Mouse (Mus musculus): ENCODE data around the gene Acsl6. TPM values are rescaled to one million over a fixed set of nuclear protein-coding genes. Genes with fewer than 3 reads are reported as not detected.

The Acsl6 gene
- total RNA-seq, 2 experiments from 2014 or later, result 3.6 to 7.2 TPM

DNA sequence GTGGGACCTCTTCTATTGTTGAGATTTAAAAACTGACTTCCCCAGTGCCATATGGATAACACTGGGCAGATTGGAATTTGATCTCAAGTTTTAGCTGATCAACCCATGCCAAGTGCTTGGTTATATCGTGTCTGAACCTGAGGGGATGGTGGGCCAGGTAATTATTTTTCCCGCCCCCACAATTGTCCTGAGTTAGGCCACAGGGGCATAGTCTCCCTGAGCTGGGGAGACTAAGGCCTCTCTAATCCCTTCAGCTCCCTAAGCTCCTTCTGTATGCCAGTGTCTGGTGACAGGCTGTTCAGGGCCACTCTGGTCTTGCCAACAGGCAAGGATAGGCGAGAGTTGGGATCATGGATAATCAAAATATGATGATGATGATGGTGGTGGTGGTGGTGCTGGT, 1.7 kb downstream of the Acsl6 start:
- DNase-seq (ENCODE audit: low spot score in 2 of 2), result no peak

DNA sequence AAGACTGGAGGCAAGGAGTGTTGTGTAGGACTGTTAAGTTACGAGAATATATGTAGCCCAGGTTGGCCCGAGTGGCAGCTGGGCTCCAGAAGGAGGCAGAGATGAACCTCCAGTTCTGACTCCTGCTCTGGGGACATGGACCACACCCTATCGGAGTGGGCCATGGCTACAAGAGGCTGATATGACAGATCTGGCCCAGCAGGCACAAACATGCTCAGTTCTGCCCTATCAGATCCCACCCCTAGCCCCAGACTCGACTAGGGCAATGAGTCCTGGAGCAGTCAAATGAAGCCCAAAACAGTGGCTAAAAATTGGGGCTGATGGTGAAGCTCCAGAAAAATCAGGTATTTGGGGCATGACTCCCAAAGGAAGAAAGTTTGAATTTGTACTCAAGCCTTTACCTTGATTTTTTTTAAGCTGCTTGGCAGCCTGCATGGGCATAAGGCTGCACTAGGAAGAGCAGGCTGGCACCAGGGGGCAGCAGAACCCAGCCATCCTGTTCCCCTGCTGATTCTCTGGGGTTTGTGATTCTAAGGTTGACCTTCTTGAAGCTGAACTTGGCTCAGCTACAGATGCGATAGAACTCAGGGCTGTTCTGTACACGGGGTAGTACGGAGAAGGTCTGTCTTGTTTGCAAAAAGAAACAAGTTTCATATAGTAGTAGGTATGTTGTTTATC, 3.7 kb downstream of the Acsl6 start:
- DNase-seq (ENCODE audit: low spot score in 2 of 2), result peak in 1 of 2 experiments; percentile 52

DNA sequence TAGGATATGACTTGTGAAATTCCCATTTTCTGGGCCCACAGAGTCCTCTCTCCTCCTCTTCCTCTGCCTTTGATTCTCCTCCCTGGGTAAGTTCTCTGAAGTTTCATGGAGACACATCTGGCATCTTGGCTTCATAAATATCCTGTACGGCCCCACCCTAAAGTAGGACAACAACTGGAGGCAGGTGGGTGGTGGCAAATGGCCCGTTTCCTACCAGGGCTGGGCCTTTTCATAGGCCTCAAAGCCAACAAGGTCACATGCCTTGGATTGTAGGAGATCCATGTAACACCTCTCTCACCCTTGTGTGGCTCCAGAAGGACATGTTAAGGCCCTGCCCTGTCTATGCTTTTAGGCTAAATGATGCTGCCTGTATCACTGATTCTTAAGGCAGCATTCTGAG, 7.0 kb downstream of the Acsl6 start:
- DNase-seq (ENCODE audit: low spot score in 2 of 2), result no peak

DNA sequence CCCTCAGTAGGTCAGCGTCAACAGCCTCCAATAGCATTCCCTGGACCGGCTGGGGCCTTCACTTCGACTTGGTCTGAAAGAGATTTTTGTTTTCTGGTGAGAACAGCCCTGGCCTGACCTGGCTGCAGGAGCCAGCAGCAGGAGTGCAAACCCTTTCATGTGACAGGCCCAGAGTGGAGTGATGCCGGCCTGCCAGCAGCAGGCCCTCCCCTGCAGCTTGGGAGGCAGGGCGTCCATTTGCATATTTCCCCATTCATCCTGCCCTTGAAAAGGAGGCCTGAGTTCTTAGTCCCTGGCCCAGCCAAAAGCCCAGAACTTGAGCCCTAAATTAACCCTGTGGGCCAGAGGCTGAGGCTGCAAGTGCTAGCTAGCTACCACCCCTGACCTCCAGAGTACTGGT, 8.4 kb downstream of the Acsl6 start:
- no peak for DNase-seq (ENCODE audit: low spot score in 2 of 2)

DNA sequence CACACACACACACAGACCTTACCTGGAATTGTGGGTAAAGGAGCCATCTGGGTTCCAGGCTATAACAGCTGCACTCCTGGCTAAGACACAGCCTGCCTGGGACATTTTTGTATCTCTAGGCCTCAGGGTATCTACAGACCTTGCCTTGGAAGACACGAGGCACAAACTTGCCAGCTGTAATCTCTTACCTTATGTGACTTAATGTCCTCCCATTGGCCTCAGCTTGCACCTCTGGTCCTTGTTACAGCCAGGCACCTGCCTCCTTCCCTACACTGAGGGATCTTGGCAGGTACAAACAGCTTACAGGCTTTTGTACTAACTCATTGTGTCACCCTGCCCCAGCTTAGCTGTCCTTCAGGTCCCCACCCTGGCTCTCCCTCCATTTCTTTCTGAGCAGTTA, 9.0 kb downstream of the Acsl6 start:
- DNase-seq (ENCODE audit: low spot score in 2 of 2), result no peak

- DNase-seq (ENCODE audit: low spot score in 2 of 2), result no peak
Observed at GRCm38 (mm10) chr11:54313391-54314360, 10.1 kb downstream of the Acsl6 start.

DNA sequence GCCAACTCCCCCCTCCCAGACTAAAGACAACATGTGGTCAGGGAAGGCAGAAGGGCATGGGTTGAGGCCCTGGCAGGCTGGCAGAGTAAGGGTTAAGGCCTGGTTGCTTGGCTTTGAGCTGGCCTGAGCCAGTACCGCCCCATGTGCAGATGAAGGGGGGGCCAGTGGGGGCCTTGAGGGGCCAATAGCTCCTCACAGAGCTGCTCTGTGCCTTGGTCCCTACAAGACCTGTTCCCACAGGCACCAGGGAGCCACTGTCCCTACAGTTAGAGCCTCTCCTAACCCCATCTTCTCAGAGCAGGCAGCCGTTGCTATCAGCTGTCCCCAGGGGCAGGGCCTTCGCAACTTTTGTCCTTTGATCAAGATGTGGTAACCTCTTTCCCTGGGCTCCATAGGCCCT, 11.1 kb downstream of the Acsl6 start:
- no peak for DNase-seq (ENCODE audit: low spot score in 2 of 2)

DNA sequence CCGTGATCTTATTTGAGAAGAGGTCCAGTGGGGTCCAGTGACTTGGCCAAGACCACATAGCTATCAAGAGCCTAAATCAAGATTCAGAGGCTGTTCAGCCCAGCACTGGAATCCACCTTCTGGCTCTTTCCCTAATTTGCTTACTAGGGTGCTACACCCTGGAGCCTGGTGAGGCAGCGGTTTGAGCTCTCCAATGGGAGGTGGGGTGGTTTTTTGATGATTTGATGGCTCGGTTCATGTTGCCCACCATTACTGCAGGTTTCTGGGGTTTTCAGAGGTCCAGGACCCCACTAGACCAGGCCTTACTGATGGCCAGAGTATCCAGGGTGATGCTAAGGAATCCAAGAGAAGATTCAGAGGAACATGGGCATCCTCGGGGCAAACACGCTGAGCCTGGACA, 11.7 kb downstream of the Acsl6 start:
- DNase-seq (ENCODE audit: low spot score in 2 of 2), result no peak

GRCm38 (mm10) chr11:54317361-54317760, 13.8 kb downstream of the Acsl6 start:
- DNase-seq (ENCODE audit: low spot score in 2 of 2), result no peak

DNA sequence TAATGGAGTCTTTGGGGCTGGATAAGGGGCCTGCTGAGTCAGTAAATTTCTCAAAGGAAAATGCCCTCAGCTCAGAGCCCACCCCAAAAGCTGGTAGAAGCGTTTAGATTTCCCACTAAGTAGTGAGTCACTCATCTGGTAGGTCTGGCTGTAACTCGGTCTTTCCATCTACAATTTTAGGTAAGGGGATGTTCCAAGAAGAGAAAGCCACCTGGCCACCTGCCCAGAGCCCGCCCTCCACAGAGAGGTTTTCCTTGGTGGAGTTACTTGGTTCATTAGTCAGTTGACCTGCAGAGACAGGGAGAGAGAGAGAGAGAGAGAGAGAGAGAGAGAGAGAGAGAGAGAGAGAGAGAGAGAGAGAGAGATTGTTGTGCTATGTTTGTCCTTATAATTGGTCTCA, 14.2 kb downstream of the Acsl6 start:
- DNase-seq (ENCODE audit: low spot score in 2 of 2), result no peak

GRCm38 (mm10) chr11:54321802-54322532, 18.4 kb downstream of the Acsl6 start:
- DNase-seq (ENCODE audit: low spot score in 2 of 2), result no peak

GRCm38 (mm10) chr11:54331463-54332183, 28.0 kb downstream of the Acsl6 start:
- no peak for DNase-seq (ENCODE audit: low spot score in 2 of 2)

DNA sequence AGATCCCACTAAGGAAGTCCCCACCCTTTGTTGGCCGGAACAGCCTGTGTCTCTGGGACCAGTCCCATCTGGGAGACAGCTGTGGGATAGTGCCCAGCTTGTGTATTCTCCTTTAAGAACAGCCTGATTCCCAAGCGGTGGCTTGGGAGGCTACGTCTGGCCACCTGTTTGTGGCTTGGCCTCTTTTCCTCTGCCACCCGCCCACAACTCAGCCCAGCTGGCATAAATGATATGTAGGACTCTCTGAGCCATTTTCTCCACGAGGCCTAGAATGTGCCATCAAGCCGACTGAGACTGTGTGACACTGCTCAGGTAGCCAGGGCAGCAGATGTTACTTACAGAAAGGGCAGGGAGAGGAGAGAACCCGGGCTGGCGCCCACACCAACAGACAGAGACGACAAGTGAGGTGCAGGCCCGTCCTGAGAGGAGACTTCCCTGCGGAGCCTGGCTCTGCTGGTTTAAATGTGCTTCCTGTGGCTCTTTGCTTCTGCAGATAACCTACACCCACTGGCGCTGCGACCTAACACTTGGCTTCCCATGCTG, 32.6 kb downstream of the Acsl6 start:
- no peak for DNase-seq (ENCODE audit: low spot score in 2 of 2)

DNA sequence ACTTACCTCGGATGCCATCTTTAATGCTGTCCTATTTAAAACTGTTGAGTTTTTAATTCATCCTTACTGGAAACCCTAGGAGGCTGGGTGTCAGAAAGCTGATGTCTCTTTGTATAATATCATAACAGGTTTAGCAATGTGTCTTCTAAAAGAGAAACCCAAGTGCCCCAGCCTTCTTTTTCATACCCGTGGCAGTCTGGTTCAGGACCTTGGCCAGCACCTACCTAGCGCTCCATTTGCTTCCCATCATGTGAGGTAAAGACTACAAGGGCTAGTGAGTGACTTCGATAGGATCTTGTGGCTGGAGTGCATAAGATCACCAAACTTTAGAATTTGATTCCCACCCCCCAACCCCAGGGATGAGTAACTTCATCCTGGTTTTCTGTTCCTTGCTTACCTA, 40.1 kb downstream of the Acsl6 start:
- DNase-seq (ENCODE audit: low spot score in 2 of 2), result no peak

GRCm38 (mm10) chr11:54351704-54352103, 48.1 kb downstream of the Acsl6 start:
- no peak for DNase-seq (ENCODE audit: low spot score in 2 of 2)

DNA sequence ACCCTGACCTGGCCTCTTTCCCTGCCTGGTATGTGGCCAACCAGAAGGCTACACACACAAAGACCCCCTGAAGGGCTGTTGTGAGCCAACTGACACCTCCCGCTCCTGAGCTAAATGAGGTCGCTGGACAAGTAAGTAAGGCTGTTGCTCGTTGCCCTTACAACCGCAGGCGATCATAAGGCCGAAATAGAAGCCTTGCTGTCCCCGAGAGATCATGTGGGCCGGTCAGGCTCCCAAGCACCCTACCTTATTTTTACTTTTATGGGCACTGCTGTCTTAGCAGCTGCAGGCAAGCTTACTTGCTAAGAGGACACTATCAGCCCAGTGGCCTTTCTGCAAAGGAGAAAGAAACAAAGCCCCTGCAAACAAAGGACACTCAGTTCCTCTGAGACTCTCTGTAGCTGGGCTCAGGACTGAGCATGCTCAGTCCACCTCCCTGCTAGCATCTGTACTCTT, 49.6 kb downstream of the Acsl6 start:
- no peak for DNase-seq (ENCODE audit: low spot score in 2 of 2)

DNA sequence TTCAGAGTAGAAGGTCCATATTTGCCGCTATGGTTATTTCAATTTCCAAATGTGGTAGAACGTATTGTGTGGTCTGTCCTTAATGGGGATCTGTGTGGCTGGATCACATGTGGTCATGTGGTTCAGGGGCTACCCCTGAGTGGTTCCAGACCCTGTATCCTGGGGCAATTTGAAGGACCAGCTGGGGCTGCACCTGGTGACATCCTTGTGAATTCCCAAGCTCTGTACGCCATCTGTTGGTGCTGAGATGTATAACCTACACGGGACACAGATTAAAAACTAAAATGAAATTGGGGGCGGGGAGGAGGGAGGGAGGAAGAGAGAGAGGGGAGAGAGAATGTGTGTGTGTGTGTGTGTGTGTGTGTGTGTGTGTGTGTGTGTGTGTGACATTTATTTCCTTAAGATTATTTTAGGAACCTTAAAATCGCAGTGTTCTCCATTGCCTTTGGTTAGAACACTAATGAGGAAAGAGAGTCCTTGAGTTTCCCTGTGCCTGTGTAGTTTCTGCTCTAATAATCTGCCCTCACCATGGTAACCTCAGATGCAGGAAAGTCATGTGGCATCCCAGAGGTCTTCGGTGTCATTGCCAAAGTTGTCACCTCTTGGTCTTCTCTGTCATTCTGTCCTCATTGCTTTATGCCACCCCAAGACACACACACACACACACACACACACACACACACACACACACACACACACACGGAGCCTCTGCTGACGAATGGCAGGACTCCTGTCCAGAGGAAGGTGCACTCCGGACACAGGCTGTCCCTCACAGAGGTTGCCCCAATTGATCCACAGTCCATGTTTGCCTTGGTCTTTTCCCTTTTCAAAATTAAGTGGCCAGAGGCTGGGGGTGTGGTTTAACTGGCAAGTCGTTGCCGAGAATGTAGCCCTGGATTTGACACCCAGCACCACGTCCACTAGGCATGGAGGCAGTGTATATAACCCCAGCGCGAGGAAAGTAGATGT, 51.3 kb downstream of the Acsl6 start:
- no peak for DNase-seq (ENCODE audit: low spot score in 2 of 2)

DNA sequence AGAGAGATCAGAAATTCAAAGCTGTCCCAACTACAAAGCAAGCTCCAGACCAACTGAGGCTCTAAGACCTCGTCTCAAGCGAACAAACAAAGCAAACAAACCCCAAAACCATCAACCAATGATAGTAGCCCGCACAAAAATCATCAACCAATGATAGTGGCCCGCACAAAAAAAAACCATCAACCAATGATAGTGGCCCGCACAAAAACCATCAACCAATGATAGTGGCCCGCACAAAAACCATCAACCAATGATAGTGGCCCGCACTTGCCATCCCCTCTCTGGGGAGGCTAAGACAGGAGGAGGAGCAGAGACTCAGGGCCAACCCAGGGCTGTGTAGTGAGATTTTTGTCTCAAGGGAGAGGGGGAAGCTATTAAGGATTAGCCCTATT, 52.0 kb downstream of the Acsl6 start:
- no peak for DNase-seq (ENCODE audit: low spot score in 2 of 2)

GRCm38 (mm10) chr11:54356676-54357075, 53.1 kb downstream of the Acsl6 start:
- no peak for DNase-seq (ENCODE audit: low spot score in 2 of 2)

- no peak for DNase-seq (ENCODE audit: low spot score in 2 of 2)
Observed at GRCm38 (mm10) chr11:54372553-54372952, 69.0 kb downstream of the Acsl6 start.
